21 mouse cellular contexts compared by ENCODE assay signal in genomic region chr1:137136156-137136555, GRCm38 (mm10).
DNase-seq lines count a peak whose midpoint lies in the region; ATAC-seq and TF ChIP-seq lines count a peak whose summit lies in the region.
"Had no signal": no experiment of that assay in that cellular context is flagged by ENCODE, and none has a peak within 500 bp of the region (broad histone marks: within the 10 kb centered on the region; RNA-seq: fewer than 3 reads in every experiment).

No protein-coding gene starts in this region.

- H3K9ac ChIP-seq in lung, embryonic 14.5 days = no peak overlapping the region
- H3K9ac ChIP-seq in forebrain, postnatal 0 days = no peak overlapping the region
- H3K9ac ChIP-seq in hindbrain, embryonic 13.5 days = no peak overlapping the region
- no peak overlapping the region for H3K9ac ChIP-seq in midbrain, embryonic 16.5 days (ENCODE audit: low read depth, low read length)
- H3K9ac ChIP-seq: embryonic facial prominence, embryonic 13.5 days; limb, embryonic 12.5 days; liver, embryonic 15.5 days; midbrain, embryonic 13.5 days had no signal

- WGBS in lung, embryonic 14.5 days = 56% methylated on average over 7 of the region's 7 CpGs
- WGBS in forebrain, postnatal 0 days = 68% methylated on average over 7 of the region's 7 CpGs
- 69% methylated on average over 7 of the region's 7 CpGs for WGBS in hindbrain, embryonic 13.5 days
- 77% methylated on average over 7 of the region's 7 CpGs for WGBS in midbrain, embryonic 16.5 days

- no peak overlapping the region for H3K4me2 ChIP-seq in lung, embryonic 14.5 days
- no peak overlapping the region for H3K4me2 ChIP-seq in forebrain, postnatal 0 days (ENCODE audit: low read depth)
- no peak overlapping the region for H3K4me2 ChIP-seq in hindbrain, embryonic 13.5 days
- H3K4me2 ChIP-seq in midbrain, embryonic 16.5 days (ENCODE audit: low read length) = no peak overlapping the region
- H3K4me2 ChIP-seq: embryonic facial prominence, embryonic 13.5 days; heart, embryonic 11.5 days; limb, embryonic 12.5 days; liver, embryonic 15.5 days; midbrain, embryonic 13.5 days had no signal

- no peaks in the 10 kb centered on the region for H3K36me3 ChIP-seq in lung, embryonic 14.5 days (ENCODE audit: insufficient read depth)
- H3K36me3 ChIP-seq in forebrain, postnatal 0 days (ENCODE audit: insufficient read depth) = no peaks in the 10 kb centered on the region
- H3K36me3 ChIP-seq in hindbrain, embryonic 13.5 days = no peaks in the 10 kb centered on the region
- H3K36me3 ChIP-seq in midbrain, embryonic 16.5 days (ENCODE audit: control insufficient read depth, insufficient read depth, low read length) = no peaks in the 10 kb centered on the region
- H3K36me3 ChIP-seq: embryonic facial prominence, embryonic 13.5 days; limb, embryonic 12.5 days; liver, embryonic 15.5 days; midbrain, embryonic 13.5 days had no signal

- no peaks in the 10 kb centered on the region for H3K9me3 ChIP-seq in lung, embryonic 14.5 days (ENCODE audit: low read depth, low read length)
- H3K9me3 ChIP-seq in forebrain, postnatal 0 days (ENCODE audit: low read length) = no peaks in the 10 kb centered on the region
- H3K9me3 ChIP-seq in hindbrain, embryonic 13.5 days = no peaks in the 10 kb centered on the region
- no peaks in the 10 kb centered on the region for H3K9me3 ChIP-seq in midbrain, embryonic 16.5 days (replicated peaks; ENCODE audit: control insufficient read depth, low read length, poor library complexity, severe bottlenecking)
- H3K9me3 ChIP-seq: embryonic facial prominence, embryonic 13.5 days; limb, embryonic 12.5 days; liver, embryonic 15.5 days; midbrain, embryonic 13.5 days had no signal

- H3K27ac ChIP-seq in lung, embryonic 14.5 days (ENCODE audit: low read depth) = no peak overlapping the region
- H3K27ac ChIP-seq in forebrain, postnatal 0 days (ENCODE audit: low read depth, low read length) = no peak overlapping the region
- H3K27ac ChIP-seq in hindbrain, embryonic 13.5 days = no peak overlapping the region
- no peak overlapping the region for H3K27ac ChIP-seq in midbrain, embryonic 16.5 days (ENCODE audit: low read length)
- H3K27ac ChIP-seq: embryonic facial prominence, embryonic 13.5 days; limb, embryonic 12.5 days; liver, embryonic 15.5 days; macrophage; midbrain, embryonic 13.5 days; stomach, postnatal 0 days had no signal

- no peak overlapping the region for H3K4me3 ChIP-seq in lung, embryonic 14.5 days (ENCODE audit: low read depth, low read length)
- no peak overlapping the region for H3K4me3 ChIP-seq in forebrain, postnatal 0 days (ENCODE audit: low read depth, low read length)
- H3K4me3 ChIP-seq in hindbrain, embryonic 13.5 days = no peak overlapping the region
- no peak overlapping the region for H3K4me3 ChIP-seq in midbrain, embryonic 16.5 days (ENCODE audit: low read depth, low read length)
- H3K4me3 ChIP-seq: embryonic facial prominence, embryonic 13.5 days; limb, embryonic 12.5 days; liver, embryonic 15.5 days; midbrain, embryonic 13.5 days had no signal

- no peak for TF ChIP-seq CTCF in lung, embryonic 14.5 days (IDR thresholded peaks at IDR 0.05; ENCODE audit: low read depth)
- TF ChIP-seq CTCF in forebrain, postnatal 0 days (IDR thresholded peaks at IDR 0.05; ENCODE audit: low read depth) = no peak

- no peak; the same call in 1 of the 2 replicates for ATAC-seq in lung, embryonic 14.5 days (ENCODE audit: insufficient read depth)
- ATAC-seq in forebrain, postnatal 0 days = peak; percentile 67
- ATAC-seq in hindbrain, embryonic 13.5 days (ENCODE audit: low FRiP score) = no peak
- no peak for ATAC-seq in midbrain, embryonic 16.5 days
- ATAC-seq: hindbrain, embryonic 16.5 days; midbrain, embryonic 13.5 days had no signal

- no peaks in the 10 kb centered on the region for H3K4me1 ChIP-seq in lung, embryonic 14.5 days (ENCODE audit: insufficient read depth)
- no peaks in the 10 kb centered on the region for H3K4me1 ChIP-seq in forebrain, postnatal 0 days (ENCODE audit: insufficient read depth)
- H3K4me1 ChIP-seq in hindbrain, embryonic 13.5 days (replicated peaks) = no peaks in the 10 kb centered on the region
- H3K4me1 ChIP-seq in midbrain, embryonic 16.5 days (ENCODE audit: control insufficient read depth, insufficient read depth, low read length) = peaks cover 2% of the 10 kb centered on the region; the same call in 1 of the 2 replicates
- H3K4me1 ChIP-seq: embryonic facial prominence, embryonic 13.5 days; limb, embryonic 12.5 days; liver, embryonic 15.5 days; midbrain, embryonic 13.5 days had no signal

- H3K27me3 ChIP-seq in lung, embryonic 14.5 days (ENCODE audit: insufficient read depth, low read length) = no peaks in the 10 kb centered on the region
- no peaks in the 10 kb centered on the region for H3K27me3 ChIP-seq in forebrain, postnatal 0 days (ENCODE audit: insufficient read depth, low read length)
- H3K27me3 ChIP-seq in hindbrain, embryonic 13.5 days = no peaks in the 10 kb centered on the region
- no peaks in the 10 kb centered on the region for H3K27me3 ChIP-seq in midbrain, embryonic 16.5 days (ENCODE audit: control insufficient read depth, insufficient read depth, low read depth, low read length)
- H3K27me3 ChIP-seq: embryonic facial prominence, embryonic 13.5 days; liver, embryonic 15.5 days; midbrain, embryonic 13.5 days had no signal

- peak; percentile 23 for DNase-seq in lung, embryonic 14.5 days
- no peak for DNase-seq in lung, postnatal 36 days
- peak; percentile 14 for DNase-seq in MEL-GATA-1-ER (ENCODE audit: extremely low read depth, low read depth)
- no peak for DNase-seq in forebrain, postnatal 0 days
- peak; percentile 22 for DNase-seq in right cerebral cortex, postnatal 25 days
- DNase-seq: cerebellum, adult 2 months; gastrocnemius, postnatal 36 days; kidney, adult 11 months; kidney, postnatal 10 days; spleen, adult 18-20 months; thymus, postnatal 4 days had no signal

Comparison
In these comparisons a context has a peak if more than half of its experiments do, and no peak if none do; other contexts are left out.
1. DNase-seq: peak in lung, embryonic 14.5 days (single experiment), MEL-GATA-1-ER (single experiment) and right cerebral cortex, postnatal 25 days (single experiment); none in lung, postnatal 36 days (single experiment) and forebrain, postnatal 0 days (single experiment).